Mouse (Mus musculus) midbrain, postnatal 0 days (tissue): ENCODE measurements around the gene Il12b. TPM values are rescaled to one million over a fixed set of nuclear protein-coding genes. Genes with fewer than 3 reads are reported as not detected.

Experiments used
- ATAC-seq: fragments of 200-750 bp; cut with Nextera tagmentation; 2 replicates; pipeline ENCODE4 v1.8.0; 2017; ENCODE audit warnings: moderate number of reproducible peaks, mild to moderate bottlenecking, moderate TSS enrichment, moderate library complexity; ENCODE audit not compliant: low FRiP score
- DNase-seq: peaks from one replicate; pipeline ENCODE4 v3.0.0-alpha.2; 2015; ENCODE audit warnings: low spot score
- H3K27ac ChIP-seq: fragments of 300-500 bp; sonication (generic); 2 replicates; pipeline ENCODE4 v1.5.1; 2014; ENCODE audit warnings: low read depth, mild to moderate bottlenecking, low read length, mixed read lengths
- H3K27me3 ChIP-seq: fragments of 300-500 bp; sonication (generic); 2 replicates; pipeline ENCODE4 v1.6.1; 2014; ENCODE audit warnings: low read length, control low read depth, mixed read lengths; ENCODE audit not compliant: insufficient read depth
- H3K36me3 ChIP-seq: fragments of 300-500 bp; sonication (generic); 2 replicates; pipeline ENCODE4 v1.6.1; 2014; ENCODE audit warnings: low read length, control low read depth, mixed read lengths; ENCODE audit not compliant: insufficient read depth
- H3K4me1 ChIP-seq: fragments of 300-500 bp; sonication (generic); 2 replicates; pipeline ENCODE4 v1.6.1; 2014; ENCODE audit warnings: mild to moderate bottlenecking, control low read depth, antibody characterized with exemption, low read length, mixed read lengths; ENCODE audit not compliant: insufficient read depth
- H3K4me2 ChIP-seq: fragments of 300-500 bp; sonication (generic); 2 replicates; pipeline ENCODE4 v1.6.1; 2014; ENCODE audit warnings: low read depth, mild to moderate bottlenecking, low read length, mixed read lengths; ENCODE audit not compliant: poor library complexity, severe bottlenecking
- H3K4me3 ChIP-seq: fragments of 300-500 bp; sonication (generic); 2 replicates; pipeline ENCODE4 v1.5.1; 2014; ENCODE audit warnings: low read depth, mild to moderate bottlenecking, low read length, moderate library complexity
- H3K9ac ChIP-seq: fragments of 300-500 bp; sonication (generic); replicated peaks from 2 replicates; pipeline ENCODE4 v1.6.1; 2014; ENCODE audit warnings: mild to moderate bottlenecking, low read length, moderate library complexity, mixed read lengths; ENCODE audit not compliant: poor library complexity, severe bottlenecking
- H3K9me3 ChIP-seq: fragments of 300-500 bp; sonication (generic); 2 replicates; pipeline ENCODE4 v1.6.1; 2016; ENCODE audit warnings: low read length, control low read depth
- CTCF ChIP-seq: IDR thresholded peaks from 2 replicates; pipeline ENCODE4 v1.5.1; 2016; ENCODE audit warnings: antibody characterized with exemption, mild to moderate bottlenecking
- WGBS: fragments of 180-500 bp; shearing (Covaris S2); extraction: QIAGEN DNeasy Blood & Tissue Kit; methylation state at CpG from one replicate; pipeline ENCODE4 v1.1.7; 2014; 5-methylcytosine and 5-hydroxymethylcytosine counted together
- polyA plus RNA-seq: library from polyadenylated mRNA; unstranded; fragments of >200 nt; fragmentation: Nextera tagmentation; extraction: Ambion mirVana; gene quantifications from 2 replicates; pipeline ENCODE4 v1.2.1, GENCODE M21; 2015
- total RNA-seq: library from RNA; depleted of rRNA; stranded (reverse); fragments of >200 nt; gene quantifications from 2 replicates; pipeline ENCODE4 v1.2.3, GENCODE M21; 2014

Gene Il12b
- total and polyA plus RNA-seq, 2 experiments from 2014 or later: not detected

GRCm38 (mm10) chr11:44405961-44406360 is 6.1 kb downstream of the Il12b start:
- H3K36me3 ChIP-seq: no peaks in the 10 kb centered on the region
- DNase-seq: no peak
- H3K4me2 ChIP-seq: no peak overlapping the region
- 3% methylated on average over 1 of the region's 1 CpGs for WGBS
- H3K9me3 ChIP-seq: no peaks in the 10 kb centered on the region
- no peak for TF ChIP-seq CTCF
- H3K4me1 ChIP-seq: peaks cover 6% of the 10 kb centered on the region; the same call in 1 of the 2 replicates
- no peaks in the 10 kb centered on the region for H3K27me3 ChIP-seq
- no peak overlapping the region for H3K4me3 ChIP-seq
- H3K27ac ChIP-seq: no peak overlapping the region; the same call in 1 of the 2 replicates
- no peak overlapping the region for H3K9ac ChIP-seq
- ATAC-seq: no peak

GRCm38 (mm10) chr11:44406457-44406856 is 6.6 kb downstream of the Il12b start:
- H3K27ac ChIP-seq: no peak overlapping the region
- no peak overlapping the region for H3K9ac ChIP-seq
- no peak overlapping the region for H3K4me3 ChIP-seq
- TF ChIP-seq CTCF: no peak
- no peaks in the 10 kb centered on the region for H3K9me3 ChIP-seq
- H3K27me3 ChIP-seq: no peaks in the 10 kb centered on the region
- ATAC-seq (no peak), DNase-seq (no peak)
- H3K4me1 ChIP-seq: peaks cover 6% of the 10 kb centered on the region; the same call in 1 of the 2 replicates
- no peaks in the 10 kb centered on the region for H3K36me3 ChIP-seq
- WGBS: 52% methylated on average over 5 of the region's 5 CpGs
- H3K4me2 ChIP-seq: no peak overlapping the region

DNA sequence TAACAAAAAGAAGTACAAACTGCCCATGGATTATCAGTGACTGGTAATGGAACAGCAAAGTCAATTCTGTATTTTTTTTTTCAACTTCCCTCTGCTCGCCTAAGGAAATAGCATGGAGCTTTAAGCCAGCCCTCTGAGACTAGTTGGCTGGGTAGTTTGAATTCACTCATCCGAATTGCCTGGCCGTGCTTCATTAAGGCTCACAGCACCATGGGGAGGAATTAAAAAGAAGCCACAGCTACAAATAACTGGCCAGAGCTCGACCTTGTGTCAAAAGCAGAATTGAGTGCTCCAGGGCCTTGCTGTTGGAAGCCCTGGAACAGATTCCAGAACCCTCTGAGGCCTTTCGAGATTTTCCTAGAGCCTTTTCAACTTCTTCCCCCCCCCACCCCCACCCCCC is 8.8 kb downstream of the Il12b start:
- H3K9ac ChIP-seq: no peak overlapping the region
- 17% methylated on average over 5 of the region's 5 CpGs for WGBS
- no peak overlapping the region for H3K4me3 ChIP-seq
- no peaks in the 10 kb centered on the region for H3K9me3 ChIP-seq
- H3K27ac ChIP-seq: no peak overlapping the region
- peaks cover 6% of the 10 kb centered on the region; the same call in 1 of the 2 replicates for H3K4me1 ChIP-seq
- no peak for TF ChIP-seq CTCF
- H3K27me3 ChIP-seq: no peaks in the 10 kb centered on the region
- no peak overlapping the region for H3K4me2 ChIP-seq
- no peaks in the 10 kb centered on the region for H3K36me3 ChIP-seq
- DNase-seq (peak; percentile 32), ATAC-seq (no peak)

DNA sequence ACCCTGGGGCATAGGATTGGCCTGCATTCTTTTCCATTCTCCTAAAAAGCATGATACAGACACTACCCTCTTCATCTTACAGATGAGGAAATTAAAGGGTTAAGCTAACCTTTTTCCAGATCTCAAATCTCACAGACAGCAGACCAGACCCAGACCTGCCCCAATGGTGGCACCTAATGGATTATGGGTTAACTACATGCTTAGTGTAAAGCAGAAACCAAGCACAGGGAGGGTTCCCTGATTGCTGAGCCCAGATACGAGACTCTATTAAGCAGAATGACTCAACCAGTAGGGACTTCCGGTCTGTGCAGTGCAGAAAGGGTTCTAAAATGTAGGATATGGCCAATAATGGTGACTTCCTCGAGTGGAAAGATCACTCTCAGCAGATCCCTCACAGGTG is 10.6 kb downstream of the Il12b start:
- WGBS: 67% methylated on average over 3 of the region's 3 CpGs
- ATAC-seq: no peak
- TF ChIP-seq CTCF: no peak; the same call in 1 of the 2 replicates

GRCm38 (mm10) chr11:44412276-44412675 is 12.4 kb downstream of the Il12b start:
- Histone ChIP-seq H3K27ac (no peak overlapping the region), H3K9me3 (no peaks in the 10 kb centered on the region), H3K4me3 (no peak overlapping the region), H3K27me3 (no peaks in the 10 kb centered on the region), H3K4me1 (no peaks in the 10 kb centered on the region), H3K4me2 (no peak overlapping the region), H3K9ac (no peak overlapping the region), H3K36me3 (no peaks in the 10 kb centered on the region)
- no peak for DNase-seq
- TF ChIP-seq CTCF: peak; percentile 47
- 85% methylated on average over 8 of the region's 8 CpGs for WGBS
- ATAC-seq: no peak

More for the DNA sequence above, 10.6 kb downstream of the Il12b start:
- Histone ChIP-seq H3K36me3 (no peaks in the 10 kb centered on the region), H3K27ac (no peak overlapping the region), H3K4me2 (no peak overlapping the region), H3K4me3 (no peak overlapping the region), H3K27me3 (no peaks in the 10 kb centered on the region), H3K9me3 (no peaks in the 10 kb centered on the region), H3K9ac (no peak overlapping the region), H3K4me1 (peaks cover 6% of the 10 kb centered on the region; the same call in 1 of the 2 replicates)
- DNase-seq: no peak

DNA sequence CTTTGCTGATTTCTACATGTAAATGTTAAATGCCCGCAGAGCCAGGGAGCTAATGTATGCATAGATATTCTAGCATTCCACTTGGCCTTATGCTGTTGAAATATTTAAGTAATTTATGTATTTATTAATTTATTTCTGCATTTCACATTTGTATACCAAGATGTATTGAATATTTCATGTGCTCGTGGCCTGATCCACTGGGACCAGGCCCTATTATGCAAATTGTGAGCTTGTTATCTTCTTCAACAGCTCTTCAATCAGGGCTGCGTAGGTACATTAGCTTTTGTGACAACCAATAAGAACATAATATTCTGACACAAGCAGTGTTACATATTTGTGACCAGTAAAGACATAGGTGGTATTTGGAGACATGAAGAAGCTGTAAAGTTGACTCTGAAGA is 13.5 kb downstream of the Il12b start:
- Histone ChIP-seq H3K36me3 (no peaks in the 10 kb centered on the region), H3K27me3 (no peaks in the 10 kb centered on the region), H3K9ac (no peak overlapping the region), H3K4me3 (no peak overlapping the region), H3K9me3 (no peaks in the 10 kb centered on the region), H3K27ac (no peak overlapping the region), H3K4me2 (no peak overlapping the region), H3K4me1 (no peaks in the 10 kb centered on the region)
- 53% methylated on average over 3 of the region's 3 CpGs for WGBS
- ATAC-seq (no peak), DNase-seq (no peak)
- no peak for TF ChIP-seq CTCF
